19 mouse cellular contexts compared by ENCODE assay signal in genomic region chr5:70155173-70155572, GRCm38 (mm10).
DNase-seq lines count a peak whose midpoint lies in the region; ATAC-seq lines count a peak whose summit lies in the region.
"Had no signal": no experiment of that assay in that cellular context is flagged by ENCODE, and none has a peak within 500 bp of the region (broad histone marks: within the 10 kb centered on the region; RNA-seq: fewer than 3 reads in every experiment).

No protein-coding gene starts in this region.

- H3K9ac ChIP-seq in hindbrain, embryonic 15.5 days: no peak overlapping the region
- no peak overlapping the region for H3K9ac ChIP-seq in hindbrain, embryonic 12.5 days
- H3K9ac ChIP-seq: embryonic facial prominence, embryonic 15.5 days; heart, embryonic 15.5 days; limb, embryonic 13.5 days; liver, embryonic 14.5 days had no signal

- peak; percentile 54; the same call in 1 of the 2 replicates for ATAC-seq in hindbrain, embryonic 15.5 days (ENCODE audit: low FRiP score, low read depth)
- ATAC-seq in hindbrain, embryonic 12.5 days (ENCODE audit: low FRiP score): no peak; the same call in 1 of the 2 replicates

- no peak overlapping the region for H3K4me2 ChIP-seq in hindbrain, embryonic 15.5 days
- no peak overlapping the region for H3K4me2 ChIP-seq in hindbrain, embryonic 12.5 days (replicated peaks)
- H3K4me2 ChIP-seq: embryonic facial prominence, embryonic 15.5 days; heart, embryonic 15.5 days; limb, embryonic 13.5 days had no signal

- no peaks in the 10 kb centered on the region for H3K36me3 ChIP-seq in hindbrain, embryonic 15.5 days
- no peaks in the 10 kb centered on the region for H3K36me3 ChIP-seq in hindbrain, embryonic 12.5 days
- H3K36me3 ChIP-seq: embryonic facial prominence, embryonic 15.5 days; forebrain, embryonic 10.5 days; heart, embryonic 15.5 days; limb, embryonic 13.5 days had no signal

- 51% methylated on average over 4 of the region's 4 CpGs for WGBS in hindbrain, embryonic 15.5 days
- WGBS in hindbrain, embryonic 12.5 days: 61% methylated on average over 4 of the region's 4 CpGs

- H3K4me3 ChIP-seq in hindbrain, embryonic 15.5 days: no peak overlapping the region
- no peak overlapping the region for H3K4me3 ChIP-seq in hindbrain, embryonic 12.5 days
- H3K4me3 ChIP-seq: embryonic facial prominence, embryonic 15.5 days; forebrain, embryonic 10.5 days; heart, adult 2 months; heart, embryonic 15.5 days; limb, embryonic 13.5 days had no signal

- H3K27ac ChIP-seq in hindbrain, embryonic 15.5 days (replicated peaks): no peak overlapping the region
- H3K27ac ChIP-seq in hindbrain, embryonic 12.5 days: no peak overlapping the region
- H3K27ac ChIP-seq: embryonic facial prominence, embryonic 15.5 days; forebrain, embryonic 10.5 days; heart, adult 2 months; heart, embryonic 15.5 days; limb, embryonic 13.5 days; liver, embryonic 14.5 days had no signal

- no peaks in the 10 kb centered on the region for H3K4me1 ChIP-seq in hindbrain, embryonic 15.5 days (replicated peaks)
- no peaks in the 10 kb centered on the region for H3K4me1 ChIP-seq in hindbrain, embryonic 12.5 days
- H3K4me1 ChIP-seq: embryonic facial prominence, embryonic 15.5 days; forebrain, embryonic 10.5 days; heart, embryonic 15.5 days; limb, embryonic 13.5 days had no signal

- H3K27me3 ChIP-seq in hindbrain, embryonic 15.5 days: no peaks in the 10 kb centered on the region
- no peaks in the 10 kb centered on the region for H3K27me3 ChIP-seq in hindbrain, embryonic 12.5 days
- H3K27me3 ChIP-seq: CH12.LX; embryonic facial prominence, embryonic 15.5 days; heart, embryonic 15.5 days; limb, embryonic 13.5 days had no signal

- no peaks in the 10 kb centered on the region for H3K9me3 ChIP-seq in hindbrain, embryonic 15.5 days
- no peaks in the 10 kb centered on the region for H3K9me3 ChIP-seq in hindbrain, embryonic 12.5 days (replicated peaks)
- H3K9me3 ChIP-seq: embryonic facial prominence, embryonic 15.5 days; forebrain, embryonic 10.5 days; heart, embryonic 15.5 days; limb, embryonic 13.5 days had no signal

- peak; percentile 2 for DNase-seq in embryo, embryonic 10.5 days (ENCODE audit: low spot score)
- DNase-seq in embryo, embryonic 9.5 days (ENCODE audit: extremely low spot score): no peak
- peak; percentile 18 to 23 for DNase-seq in right cerebral cortex, postnatal 10 days (ENCODE audit: low spot score in 2 of 2)
- no peak for DNase-seq in right cerebral cortex, postnatal 14 days
- DNase-seq in cerebellum, adult 11-12 months: no peak
- DNase-seq: adrenal gland, postnatal 10 days; cerebellum, adult 8-10 months; heart, adult 2 months; kidney, adult 18-20 months; kidney, postnatal 10 days; thymus, postnatal 14 days had no signal

Comparison
In these comparisons a context has a peak if more than half of its experiments do, and no peak if none do; other contexts are left out.
1. DNase-seq: peak in embryo, embryonic 10.5 days (single experiment) and right cerebral cortex, postnatal 10 days (2 of 2); none in embryo, embryonic 9.5 days (single experiment), right cerebral cortex, postnatal 14 days (single experiment) and cerebellum, adult 11-12 months (single experiment).